Mouse (Mus musculus) frontal cortex, postnatal 25 days (tissue): ENCODE measurements around the gene Vdr.

ENCODE experiments used
- DNase-seq, 2 experiments: peaks; one replicate each; pipeline ENCODE4 v3.0.0; 2022; ENCODE audit warnings: low spot score in 2 of 2

Gene Vdr

DNA sequence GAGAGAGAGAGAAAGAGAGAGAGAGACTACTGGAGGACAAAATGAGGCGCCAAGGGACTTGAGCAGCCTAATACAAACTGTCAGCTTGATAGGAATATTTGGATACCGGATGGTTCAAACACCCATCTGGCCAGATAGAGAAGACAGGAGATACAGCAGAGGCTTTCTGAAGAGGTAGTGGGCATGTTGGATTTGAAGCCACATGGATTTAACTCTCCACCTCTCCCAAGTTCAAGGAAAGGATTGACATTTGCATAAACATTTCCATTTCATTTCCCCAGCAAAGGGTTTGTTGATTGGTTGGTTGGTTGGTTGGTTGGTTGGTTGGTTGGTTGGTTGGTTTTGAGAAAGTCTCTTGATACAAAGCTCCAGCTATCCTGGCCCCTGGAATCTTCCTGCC, 62.6 kb downstream of the Vdr start:
- DNase-seq, result no peak

DNA sequence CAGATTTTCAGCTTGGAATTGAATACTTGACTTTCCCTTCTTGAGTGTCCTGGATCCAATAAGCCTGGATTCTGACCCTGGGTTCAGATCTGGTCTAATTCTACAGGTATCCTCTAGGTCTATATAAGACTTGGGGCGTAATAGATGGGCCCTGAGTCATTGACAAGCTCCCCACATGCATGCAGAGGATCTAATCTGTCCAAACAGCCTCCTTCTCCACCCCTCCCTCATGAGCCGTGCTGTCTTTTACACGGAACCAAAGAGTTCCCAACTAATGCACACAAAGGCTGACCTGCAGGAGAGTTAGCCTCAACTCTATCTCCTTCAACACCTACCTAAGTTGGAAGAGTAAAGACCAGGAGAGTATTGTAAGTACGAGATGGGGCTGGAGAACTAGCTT, 63.1 kb downstream of the Vdr start:
- DNase-seq, result no peak

DNA sequence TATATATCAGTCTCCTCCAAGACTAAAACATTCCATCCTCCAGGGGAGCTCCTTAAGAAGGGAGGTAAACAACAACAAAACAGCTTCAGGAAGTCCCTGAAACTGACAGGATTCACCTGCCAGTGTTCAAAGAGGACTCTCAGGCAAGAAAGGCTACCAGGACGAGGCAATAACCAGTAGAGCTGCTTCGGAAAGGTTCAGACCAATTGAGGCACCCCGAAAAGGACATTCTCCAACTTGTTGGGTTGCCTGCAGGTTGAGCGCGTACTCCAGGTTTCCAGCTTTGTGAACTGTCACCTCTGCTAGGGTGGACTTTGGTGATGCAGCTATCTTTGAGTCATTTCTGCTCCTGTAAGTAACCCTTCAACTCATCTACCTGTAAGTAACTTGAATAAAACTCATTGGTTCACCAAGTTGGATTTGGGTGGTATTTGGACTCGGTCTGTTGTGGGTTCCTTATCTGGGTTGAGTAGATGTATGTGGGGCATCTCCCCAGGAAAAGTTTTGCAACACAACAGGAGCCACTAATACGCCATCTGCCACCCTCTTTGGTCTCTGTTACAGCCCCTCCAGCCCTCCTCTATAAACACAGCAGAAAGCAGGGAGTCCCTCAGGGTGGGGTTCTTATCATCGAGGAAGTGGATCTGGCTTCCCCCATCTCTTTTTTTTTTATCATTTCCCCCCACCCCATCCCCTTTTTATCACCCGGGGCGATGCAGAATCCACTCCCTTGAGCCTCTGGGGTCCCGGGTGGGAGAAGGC, 64.1 kb downstream of the Vdr start:
- DNase-seq, result no peak

DNA sequence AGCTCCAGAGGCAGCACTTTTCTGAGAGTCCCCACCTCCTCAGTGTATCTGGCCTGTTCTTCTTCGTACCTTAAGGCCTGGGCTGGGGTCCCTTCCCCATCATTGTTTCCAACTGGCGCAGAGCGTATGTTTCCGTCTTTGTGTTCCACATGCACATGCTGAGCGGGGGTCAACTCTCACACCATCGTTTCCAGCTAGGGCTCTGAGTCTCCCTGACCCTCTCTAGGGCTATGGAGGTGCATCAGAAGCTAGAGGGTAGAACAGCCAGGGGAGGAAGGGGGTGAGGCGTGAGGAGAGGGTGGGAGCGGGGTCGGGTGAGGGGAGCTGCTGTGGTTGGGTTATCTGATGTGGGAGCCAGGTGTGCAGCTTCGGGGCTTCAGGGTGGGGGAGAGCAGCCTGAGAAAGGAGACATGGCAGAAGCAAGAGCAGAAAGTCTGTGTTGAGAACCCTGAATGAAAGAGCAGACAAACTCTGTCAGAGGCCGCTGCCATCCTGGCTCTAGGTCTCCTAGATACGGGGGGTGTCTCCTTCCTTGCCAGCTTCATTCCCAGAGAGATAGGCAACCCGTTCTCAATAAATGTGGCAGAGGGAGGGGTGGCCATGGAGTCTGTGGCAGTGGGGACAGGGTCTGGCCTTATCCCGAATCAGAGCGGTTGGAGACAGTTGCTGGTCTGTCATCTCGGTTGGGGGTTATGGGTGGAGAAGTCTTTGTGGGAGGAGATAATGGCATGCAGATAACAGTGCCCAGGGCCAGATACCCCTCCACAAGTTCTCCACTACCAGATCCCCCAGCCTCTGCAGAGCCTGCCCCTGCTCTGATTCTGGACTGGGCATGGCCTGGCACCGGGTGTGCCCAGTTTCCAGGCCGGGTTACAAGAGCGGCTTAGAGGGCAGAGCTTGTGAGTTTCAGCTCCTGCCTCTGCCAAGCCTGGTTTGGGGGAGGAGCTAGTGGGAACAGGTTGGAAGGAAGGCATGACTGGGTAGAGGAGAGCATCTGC, 66.1 kb downstream of the Vdr start, which contains the start of gene Hdac7:
Gene Hdac7 (minus strand): TSS at position 466 of the 998 bp plus-strand sequence.
- no peak for DNase-seq

DNA sequence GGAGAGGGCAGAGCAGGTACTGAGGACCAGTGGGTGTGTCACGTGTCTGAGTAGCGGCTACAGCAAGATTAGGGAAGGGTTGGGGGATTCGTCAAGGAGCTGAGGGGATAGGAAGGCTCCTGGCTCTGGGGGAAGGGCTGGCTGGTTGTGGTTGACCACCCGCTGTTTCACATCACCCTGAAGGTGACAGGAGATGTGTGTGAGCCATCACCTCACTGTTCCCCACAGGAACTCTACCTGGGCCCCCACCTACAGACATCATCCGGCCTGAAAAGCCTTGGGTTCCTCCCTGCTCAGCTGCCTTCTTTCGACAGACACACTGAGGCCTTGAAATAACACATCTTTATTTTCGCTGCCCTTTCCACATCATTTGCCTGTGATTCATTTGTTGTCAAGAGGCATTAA, 67.2 kb downstream of the Vdr start:
- no peak for DNase-seq

DNA sequence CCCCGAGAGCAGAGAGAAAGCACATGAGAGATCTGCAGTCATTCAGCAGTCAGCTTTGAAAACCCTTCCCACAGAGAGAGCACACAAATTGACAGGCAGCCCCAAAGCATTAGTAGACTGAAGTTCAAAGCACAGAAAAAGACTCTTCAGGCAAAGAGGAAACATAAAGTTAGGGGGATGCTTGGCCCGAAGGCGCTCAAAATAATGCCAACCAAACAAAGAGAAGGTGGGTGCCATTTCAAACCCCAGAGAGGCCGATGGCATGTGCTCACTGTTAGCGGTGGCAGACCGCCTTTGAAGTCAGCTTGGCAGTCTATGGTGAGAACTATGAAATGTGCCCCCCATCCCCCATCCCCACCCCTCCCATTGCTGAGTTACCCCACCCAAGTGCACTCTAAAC, 68.4 kb downstream of the Vdr start:
- DNase-seq, result no peak

DNA sequence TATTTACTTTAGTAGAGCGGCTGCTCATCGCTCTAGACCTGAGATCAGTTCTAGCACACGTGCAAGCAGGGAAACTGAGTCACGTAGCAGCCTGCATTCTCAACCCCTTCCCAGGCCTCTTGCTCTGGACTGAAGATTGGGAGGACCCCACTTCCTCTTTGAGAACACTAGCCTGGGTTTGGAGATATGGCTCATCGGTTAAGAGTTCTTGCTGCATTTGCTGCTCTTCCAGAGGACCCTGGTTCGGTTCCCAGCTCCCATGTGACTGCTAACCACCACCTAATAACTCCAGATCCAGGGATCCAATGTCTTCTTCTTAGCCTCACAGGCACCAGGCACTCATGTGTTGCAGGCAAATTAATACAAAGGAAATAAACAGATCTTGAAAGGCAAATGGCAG, 69.0 kb downstream of the Vdr start:
- DNase-seq, result no peak

DNA sequence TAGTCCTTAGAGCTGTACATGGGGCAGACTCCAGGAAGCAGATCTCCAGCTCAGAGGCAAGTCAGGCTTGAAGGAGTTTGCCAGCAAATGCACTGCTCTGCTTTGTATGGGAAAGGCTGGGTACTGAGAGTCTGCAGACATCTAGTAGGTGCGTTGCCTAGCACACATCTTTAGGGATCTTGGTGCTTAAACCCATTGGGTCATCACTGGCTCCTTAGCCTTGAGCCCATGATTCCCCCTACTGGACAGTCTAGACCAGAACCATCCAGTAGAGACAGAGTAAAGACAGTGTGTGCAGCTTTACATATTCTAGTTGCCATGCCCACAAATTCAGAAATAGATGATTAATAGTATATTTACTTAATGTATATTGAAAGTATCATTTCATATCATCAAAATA, 69.6 kb downstream of the Vdr start:
- DNase-seq, result no peak

DNA sequence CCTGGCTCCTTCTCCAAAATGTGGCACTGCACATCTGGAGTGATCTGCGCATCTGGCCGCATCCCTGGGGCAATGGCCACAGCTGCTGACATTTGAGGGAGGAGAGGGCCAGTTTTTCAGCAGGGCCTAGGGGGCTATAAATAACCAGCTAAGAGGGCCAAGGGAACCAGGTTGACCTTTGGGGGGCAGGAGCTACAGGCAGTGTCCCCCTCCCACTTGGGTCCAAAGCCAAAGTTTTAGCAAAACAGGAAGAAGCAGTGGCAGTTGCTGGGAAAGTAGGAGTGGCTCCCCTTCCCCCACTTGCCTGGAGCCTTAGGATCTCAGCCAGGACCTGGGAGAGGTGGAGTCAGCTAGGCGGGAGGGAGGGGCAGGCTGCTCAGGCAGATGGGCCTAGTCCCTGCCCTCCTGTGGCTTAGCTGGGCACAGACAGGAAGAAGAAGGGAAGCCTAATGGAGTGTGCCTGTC, 70.4 kb downstream of the Vdr start:
- no peak for DNase-seq

DNA sequence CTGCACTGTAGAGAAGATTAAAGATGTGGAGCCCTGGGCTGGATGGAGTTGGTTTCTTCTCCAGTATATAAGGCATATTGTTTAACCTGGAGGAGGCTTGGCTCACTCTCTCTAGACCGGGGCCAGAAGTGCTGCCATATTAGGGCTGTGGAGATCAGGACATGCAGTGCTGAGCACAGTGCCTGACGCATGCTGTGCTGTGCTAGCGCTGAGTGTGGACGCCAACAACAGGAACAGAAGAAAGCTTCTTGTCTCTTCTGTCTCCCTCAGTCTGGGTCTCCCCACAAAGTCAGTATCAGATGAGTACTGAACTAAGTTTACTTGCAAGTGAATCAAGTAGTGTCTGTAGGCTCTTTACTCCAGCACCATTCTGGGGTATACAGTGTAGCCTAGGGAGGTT, 71.0 kb downstream of the Vdr start:
- no peak for DNase-seq

DNA sequence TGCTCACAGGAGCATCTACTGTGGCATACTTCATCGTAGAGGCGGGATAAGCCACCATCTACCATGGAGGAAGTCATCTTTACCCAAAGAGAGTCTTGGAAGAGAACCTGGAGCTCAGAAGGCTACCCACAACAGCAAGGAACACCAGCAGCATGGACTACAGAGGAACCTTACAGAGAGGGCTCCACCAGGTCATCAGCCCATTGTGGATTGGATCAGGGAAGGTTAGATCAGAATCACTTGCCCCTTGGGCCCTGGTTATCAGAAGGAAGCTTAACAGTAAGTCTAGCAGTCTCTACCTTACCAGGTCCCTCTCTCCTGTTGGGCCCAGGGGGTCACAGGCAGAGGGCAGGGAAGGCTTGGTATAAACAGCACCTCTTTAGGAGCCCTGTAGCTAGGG, 71.4 kb downstream of the Vdr start:
- no peak for DNase-seq

DNA sequence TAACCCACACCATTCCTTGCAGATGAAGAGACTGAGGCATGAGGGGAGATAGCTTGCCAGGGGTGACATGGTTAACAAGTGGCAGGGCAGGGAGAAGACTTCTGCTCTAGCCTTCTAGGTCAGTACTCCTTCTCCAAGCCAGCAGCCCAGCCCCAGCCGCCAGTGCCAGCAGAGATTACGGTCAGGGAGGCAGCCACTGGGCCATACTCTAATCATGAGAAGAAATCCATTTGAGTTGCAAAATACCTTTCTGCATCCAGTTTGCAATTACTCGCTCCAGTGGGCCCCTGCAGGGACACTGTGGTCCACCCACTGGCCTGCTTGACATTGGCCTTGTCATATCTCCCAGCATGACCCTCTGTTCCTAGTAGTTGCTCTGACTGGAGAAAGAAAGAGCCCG, 72.0 kb downstream of the Vdr start:
- DNase-seq, result no peak

DNA sequence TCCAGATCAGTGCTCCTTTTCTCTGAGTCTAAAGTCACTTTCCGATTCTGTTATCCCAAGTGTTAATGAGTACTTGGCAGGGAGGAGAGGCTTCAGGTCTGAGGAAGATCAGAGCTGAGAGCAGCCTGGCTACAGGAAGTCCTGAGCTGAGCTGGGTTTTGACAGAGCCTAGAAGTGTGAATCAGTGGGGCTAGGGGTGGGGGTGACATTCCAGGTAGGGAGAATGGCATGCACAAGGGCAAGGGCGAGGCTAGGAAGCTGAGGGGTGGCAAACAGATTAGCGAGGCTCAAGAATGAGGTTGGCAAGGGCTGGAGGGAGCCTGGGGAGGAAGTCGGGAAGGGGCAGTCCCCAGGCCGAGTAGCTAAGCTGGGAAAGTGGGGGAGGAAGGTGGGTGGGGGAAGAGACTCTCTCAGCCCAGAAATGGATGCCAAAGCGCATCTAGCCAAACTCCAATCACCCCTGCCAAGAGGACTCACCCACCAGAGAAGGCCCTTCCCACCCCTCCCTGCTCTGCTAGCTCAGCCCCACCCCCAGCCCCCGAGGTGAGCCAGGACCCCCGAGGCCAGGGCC, 72.9 kb downstream of the Vdr start:
- no peak for DNase-seq

DNA sequence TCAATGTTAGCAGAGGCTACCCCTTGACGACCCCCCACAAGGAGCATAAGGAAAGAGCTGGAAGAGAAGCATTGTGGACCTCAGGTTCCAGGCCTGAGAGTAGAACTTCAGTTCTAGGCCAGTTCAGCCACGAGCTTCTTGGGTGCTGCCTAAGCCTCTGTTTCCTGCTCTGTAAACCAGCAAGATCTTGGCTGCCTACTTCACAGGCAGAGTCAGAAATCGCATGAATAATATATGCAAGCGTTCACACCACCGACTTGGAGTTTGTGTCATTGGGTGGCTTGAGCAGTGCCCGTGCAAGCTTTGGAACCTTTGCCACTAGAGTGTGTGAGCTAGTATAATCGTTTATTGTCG, 73.6 kb downstream of the Vdr start:
- no peak for DNase-seq

DNA sequence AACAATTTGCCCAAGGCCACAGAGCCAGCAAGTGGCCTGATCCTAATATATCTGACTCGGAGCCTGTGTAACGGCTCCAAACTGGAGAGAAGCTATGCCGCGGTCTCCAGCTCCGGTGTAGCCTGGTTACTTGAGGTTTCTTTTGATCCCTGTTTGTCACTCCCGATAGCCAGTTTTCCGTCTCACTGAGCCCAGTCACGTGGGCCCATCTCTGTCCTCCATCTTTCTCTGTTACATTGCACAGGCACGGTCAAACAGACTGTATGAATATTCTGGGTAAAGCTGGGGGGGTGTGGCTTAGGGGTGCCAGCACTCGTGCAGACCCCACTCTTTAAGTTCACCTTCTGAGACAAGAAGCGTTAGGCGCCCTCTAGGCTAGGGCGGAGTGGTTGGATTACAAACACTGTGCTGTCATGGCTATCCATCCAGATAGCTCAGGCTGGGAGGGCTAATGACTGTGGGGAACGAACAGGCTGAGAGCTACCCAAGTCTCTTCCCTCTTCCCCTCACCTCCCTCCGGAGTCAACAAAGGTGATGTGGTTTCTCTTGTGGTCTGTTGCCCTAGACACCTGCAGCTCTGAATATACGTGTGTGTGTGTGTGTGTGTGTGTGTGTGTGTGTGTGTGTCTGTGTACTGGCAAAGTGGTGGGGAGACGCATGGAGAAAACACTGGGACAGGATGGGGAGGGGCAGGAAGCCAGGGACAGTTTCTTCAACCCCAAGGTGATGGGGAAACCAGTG, 74.1 kb downstream of the Vdr start:
- DNase-seq, result no peak

DNA sequence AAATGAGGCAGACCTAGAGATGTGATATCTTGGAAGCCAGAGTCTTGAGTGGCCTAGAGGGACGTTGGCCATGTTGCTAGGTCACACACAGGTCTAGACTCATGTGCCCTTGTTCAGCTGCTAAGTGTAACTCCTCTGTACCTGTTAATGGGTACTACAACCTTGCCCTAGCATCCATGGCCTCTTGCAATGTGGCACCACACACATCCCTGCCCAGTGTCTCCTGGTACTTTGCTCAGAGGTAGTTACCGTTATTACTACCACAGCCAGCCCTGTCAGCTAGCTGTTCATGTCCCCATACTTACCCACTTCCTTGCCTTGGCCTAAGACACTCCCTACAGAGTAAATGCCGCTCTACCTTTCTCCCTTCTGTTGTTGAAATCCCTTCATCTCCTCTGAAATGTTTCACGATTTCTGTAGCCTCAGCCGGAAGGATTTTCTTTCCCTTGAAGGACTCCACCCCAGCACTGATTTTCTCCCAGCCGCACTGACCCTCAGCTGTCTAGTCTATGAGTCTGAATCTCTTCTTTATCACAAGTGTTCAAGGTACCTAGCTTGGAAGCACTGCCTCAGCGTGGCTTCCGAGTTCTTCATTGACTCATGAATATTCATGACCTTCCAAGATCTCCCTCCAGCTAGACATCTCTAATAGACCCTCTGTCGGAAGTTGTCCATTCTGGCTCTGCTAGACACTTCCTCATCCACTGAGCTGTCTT, 77.5 kb downstream of the Vdr start:
- no peak for DNase-seq

DNA sequence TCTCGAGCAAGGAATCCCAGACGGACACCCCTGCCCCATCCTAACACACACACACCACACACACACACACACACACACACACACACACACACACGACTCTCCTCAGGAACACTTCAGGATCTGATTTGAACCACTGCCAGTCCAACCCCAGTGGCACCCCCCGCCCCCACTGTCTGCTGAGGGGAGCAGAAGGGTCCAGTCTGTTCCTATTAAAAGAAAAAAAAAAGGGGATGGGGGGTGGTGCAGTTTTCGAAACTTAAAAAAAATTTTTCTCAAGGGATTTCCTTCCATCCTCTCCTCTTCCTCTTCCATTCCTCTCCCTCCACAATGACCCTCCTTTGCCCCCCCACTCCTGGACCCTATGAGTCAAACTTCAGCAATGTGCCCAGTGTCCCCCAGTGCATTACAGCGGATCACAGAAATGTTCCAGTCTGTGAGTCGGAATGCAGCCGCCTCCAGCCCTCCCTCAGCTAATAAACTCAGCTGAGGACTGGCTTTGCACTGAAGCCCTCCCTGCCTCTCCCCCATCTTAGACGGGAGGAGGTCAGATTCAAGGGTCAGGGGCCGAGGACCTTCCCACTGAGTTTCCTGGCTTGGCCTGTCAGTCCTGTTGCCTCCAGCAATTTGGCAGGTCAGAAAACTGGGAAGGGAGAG, 78.3 kb downstream of the Vdr start:
- DNase-seq, result no peak

DNA sequence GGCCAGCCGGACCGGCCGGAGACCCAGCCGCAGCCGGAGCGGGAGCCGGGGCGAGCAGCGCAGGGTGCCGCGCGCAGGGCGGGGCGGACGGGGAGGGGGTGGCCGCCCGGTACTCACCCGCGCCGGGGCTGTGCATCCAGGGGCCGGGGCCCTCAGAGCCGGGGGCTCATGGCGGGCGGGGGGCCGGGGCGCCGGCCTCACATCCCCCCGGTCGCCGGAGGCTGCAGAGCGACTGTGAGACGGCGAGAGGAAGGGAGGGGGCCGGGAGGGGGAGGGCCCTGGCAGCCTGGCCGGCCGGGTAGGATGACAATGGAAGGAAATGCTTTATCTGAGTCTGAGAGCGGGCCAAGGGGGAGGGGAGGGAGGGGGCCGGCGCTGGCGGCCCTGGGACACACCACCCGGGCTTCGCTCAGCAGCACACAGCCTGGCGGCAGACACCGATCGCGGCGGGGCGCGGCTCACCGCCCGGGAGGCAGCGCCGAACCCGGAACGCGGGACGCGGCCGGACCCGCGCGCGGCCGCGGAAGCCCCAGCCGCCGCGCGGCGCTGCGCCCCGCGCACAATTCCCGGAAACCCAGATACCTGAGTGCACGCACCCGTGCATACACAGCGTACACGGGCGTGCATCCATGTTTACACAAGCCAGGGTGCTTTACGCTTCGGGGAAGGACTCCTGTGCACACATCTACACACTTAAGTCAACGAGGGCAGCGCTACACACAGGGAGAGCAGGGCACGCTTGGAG, 79.0 kb downstream of the Vdr start:
- DNase-seq, result no peak

DNA sequence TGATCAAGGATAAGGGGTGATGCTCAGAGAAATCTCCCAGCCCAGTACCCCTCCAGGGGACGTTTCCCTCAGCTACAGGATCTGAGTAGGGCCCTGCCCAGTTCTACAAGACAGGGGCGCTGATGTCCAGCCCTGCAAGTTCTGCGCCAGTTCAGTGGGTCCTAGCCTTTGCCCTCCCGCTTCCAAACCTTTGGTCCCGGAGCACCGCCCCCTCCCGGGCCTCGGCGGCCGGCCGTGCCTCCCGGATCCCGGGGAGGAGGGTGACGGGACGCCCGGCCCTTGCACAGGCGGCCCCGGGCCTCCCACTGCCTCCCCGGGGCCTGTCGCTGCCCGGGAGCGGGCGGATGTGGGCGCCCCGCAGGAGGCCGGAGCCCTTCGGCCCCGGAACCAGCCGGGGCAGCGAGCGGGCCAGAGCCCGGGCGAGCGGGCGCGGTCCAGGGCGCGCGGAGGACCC, 79.6 kb downstream of the Vdr start:
- no peak for DNase-seq

DNA sequence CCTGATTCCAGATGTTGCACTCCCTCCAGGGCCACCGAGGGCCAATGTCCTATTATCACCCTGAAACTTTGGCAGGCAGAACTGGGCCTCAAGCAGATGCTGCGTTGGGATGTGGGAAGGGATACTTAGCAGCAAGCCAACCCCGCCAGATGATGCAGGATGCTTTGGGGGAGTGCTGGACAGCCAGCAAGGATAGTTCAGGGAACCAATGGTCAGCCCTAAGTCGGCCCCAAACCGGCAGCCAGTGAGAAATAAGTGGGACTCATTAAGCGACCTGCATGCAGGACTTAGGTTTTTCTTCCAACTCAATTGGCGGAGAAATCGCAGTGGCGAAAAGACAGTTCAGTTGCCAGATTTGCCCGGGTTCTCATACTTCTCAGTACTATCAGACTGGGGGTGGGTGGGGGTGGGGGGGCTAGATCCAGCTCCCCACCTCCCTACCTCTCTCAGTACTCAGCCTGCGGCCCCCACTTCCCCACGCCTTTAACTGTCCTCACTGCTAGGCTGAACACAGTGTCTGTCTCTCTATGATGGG, 80.1 kb downstream of the Vdr start:
- no peak for DNase-seq
